Mouse (Mus musculus): Measurements from ENCODE around the gene Pla2g1b. TPM values are rescaled to one million over a fixed set of nuclear protein-coding genes. Genes with fewer than 3 reads are reported as not detected.
A peak's percentile ranks its signal among the peaks of the same experiment; 100 is the strongest.
"Not testable (repeated sequence)": the region's sequence is repeated elsewhere in the genome, so short reads cannot be mapped to it uniquely, and the experiment has no call there.

Gene Pla2g1b
- total RNA-seq (2021): not detected
- long read RNA-seq, experiment 1: 0 reads
- long read RNA-seq, experiment 2: 0 reads

GRCm38 (mm10) chr5:115465642-115466420 is at the start of gene Pla2g1b:
Gene Pla2g1b (plus strand): TSS chr5:115466262.
- DNase-seq: no peak

GRCm38 (mm10) chr5:115428831-115429358 is 37.2 kb upstream of the Pla2g1b start:
- no peak for DNase-seq

GRCm38 (mm10) chr5:115429359-115430186 is 36.5 kb upstream of the Pla2g1b start, which contains the start of gene Msi1:
Gene Msi1 (plus strand): TSS chr5:115429599.
- DNase-seq: no peak

GRCm38 (mm10) chr5:115430187-115430960 is 35.7 kb upstream of the Pla2g1b start:
- DNase-seq: no peak

- DNase-seq: no peak
These were observed 34.8 kb upstream of the Pla2g1b start for GRCm38 (mm10) chr5:115431061-115431897.

- no peak for DNase-seq
These were observed 34.2 kb upstream of the Pla2g1b start for GRCm38 (mm10) chr5:115431898-115432259.

GRCm38 (mm10) chr5:115432395-115432794 is 33.7 kb upstream of the Pla2g1b start:
- no peak for DNase-seq

- no peak for DNase-seq
These were observed 32.9 kb upstream of the Pla2g1b start for GRCm38 (mm10) chr5:115433191-115433590.

GRCm38 (mm10) chr5:115434280-115434852 is 31.7 kb upstream of the Pla2g1b start:
- DNase-seq: no peak

GRCm38 (mm10) chr5:115434853-115435754 is 31.0 kb upstream of the Pla2g1b start:
- DNase-seq: no peak

- DNase-seq: no peak
These were observed 30.2 kb upstream of the Pla2g1b start for GRCm38 (mm10) chr5:115435755-115436379.

- DNase-seq: peak; percentile 50
These were observed 29.5 kb upstream of the Pla2g1b start for GRCm38 (mm10) chr5:115436421-115437124.

GRCm38 (mm10) chr5:115437242-115437944 is 28.7 kb upstream of the Pla2g1b start:
- no peak for DNase-seq

- DNase-seq: no peak
These were observed 28.1 kb upstream of the Pla2g1b start for GRCm38 (mm10) chr5:115437945-115438315.

GRCm38 (mm10) chr5:115438667-115439066 is 27.4 kb upstream of the Pla2g1b start:
- DNase-seq: no peak

- peak; percentile 38 for DNase-seq
These were observed 24.7 kb upstream of the Pla2g1b start for GRCm38 (mm10) chr5:115441205-115441849.

GRCm38 (mm10) chr5:115442663-115443062 is 23.4 kb upstream of the Pla2g1b start:
- not testable (repeated sequence) for DNase-seq

Measured in gastrocnemius, postnatal 25 days (tissue).